Mouse (Mus musculus) left cerebral cortex, postnatal 14 days (tissue): ENCODE measurements around the gene Usp24. TPM values are rescaled to one million over a fixed set of nuclear protein-coding genes. Genes with fewer than 3 reads are reported as not detected.

Source experiments
- DNase-seq, 2 experiments: peaks; one replicate each; pipeline ENCODE4 v3.0.0; 2021 to 2022; ENCODE audit warnings: low spot score in 2 of 2, mixed read lengths in 1 of 2
- intact Hi-C: fragments of 180-260 bp; cut with DNase I; formaldehyde crosslinking; loops from one replicate; pipeline ENCODE4 v1.15.1; 2025
- total RNA-seq, 2 experiments: library from RNA; stranded (reverse); gene quantifications; 2 replicates each; pipeline ENCODE4 v1.2.3; 2021

Usp24 gene
- total RNA-seq, 2 experiments from 2014 or later: 39.6 to 40.5 TPM

DNA sequence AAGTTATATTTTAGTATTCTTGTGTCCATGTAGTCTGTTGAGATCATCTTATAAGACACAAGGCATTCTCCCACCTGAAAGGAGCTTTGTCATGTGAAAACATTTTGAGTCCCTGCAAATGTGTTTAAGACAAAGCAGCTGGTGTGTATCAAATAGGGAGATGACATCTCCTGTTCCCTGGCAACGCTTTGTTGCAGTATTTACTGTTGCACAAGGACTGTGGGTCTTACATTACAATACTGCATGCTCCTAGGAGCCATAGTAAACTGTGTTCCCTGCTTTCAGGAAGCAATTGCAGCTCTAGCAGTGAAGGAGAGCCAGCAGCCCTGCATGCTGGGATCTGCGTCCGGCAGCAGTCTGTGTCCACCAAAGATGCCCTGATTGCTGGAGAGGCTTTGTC lies 73.9 kb downstream of the Usp24 start:
- peak in 1 of 2 experiments; percentile 10 for DNase-seq
- intact Hi-C loops: no loop called here

DNA sequence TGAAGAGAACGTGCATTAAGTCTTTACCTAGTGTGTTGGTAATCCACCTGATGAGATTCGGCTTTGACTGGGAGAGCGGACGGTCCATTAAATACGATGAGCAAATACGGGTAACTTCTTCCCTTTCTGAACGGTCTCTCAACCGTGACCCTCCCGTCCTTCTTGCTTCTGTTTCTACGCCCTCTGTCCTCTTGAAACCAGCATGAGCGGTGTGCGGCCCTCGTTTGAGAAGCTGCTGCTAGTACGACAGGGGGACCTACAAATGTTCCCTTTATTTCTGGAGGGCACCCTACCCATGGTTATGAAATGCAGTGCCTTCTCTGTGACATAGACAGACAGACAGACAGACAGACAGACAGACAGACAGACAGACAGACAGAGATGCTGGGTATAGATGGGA lies 93.6 kb downstream of the Usp24 start:
- DNase-seq: no peak
- intact Hi-C loops: loop anchor here (5.0 kb wide), 1 partner anchor 47 kb away; no protein-coding TSS in a partner anchor

DNA sequence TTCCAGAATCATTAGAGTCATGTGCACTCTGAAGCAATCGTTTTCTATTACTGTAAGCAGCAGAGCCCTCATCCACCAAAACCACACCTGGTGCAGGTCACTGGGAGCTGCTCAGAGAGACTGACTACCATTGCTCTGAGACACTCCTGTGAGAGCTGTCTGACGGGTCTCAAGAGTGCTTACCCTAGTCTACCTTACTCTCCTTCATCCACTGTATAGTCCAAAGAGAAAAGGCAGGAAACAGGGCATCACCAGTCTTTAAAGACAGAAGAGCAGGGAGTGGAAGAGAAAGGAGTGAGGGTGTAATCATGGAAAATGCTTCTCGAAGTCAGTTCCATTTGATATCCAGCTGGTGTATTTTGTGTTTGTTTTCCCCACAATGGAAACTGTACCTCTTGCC lies 103.2 kb downstream of the Usp24 start:
- intact Hi-C loops: no loop called here
- no peak for DNase-seq

DNA sequence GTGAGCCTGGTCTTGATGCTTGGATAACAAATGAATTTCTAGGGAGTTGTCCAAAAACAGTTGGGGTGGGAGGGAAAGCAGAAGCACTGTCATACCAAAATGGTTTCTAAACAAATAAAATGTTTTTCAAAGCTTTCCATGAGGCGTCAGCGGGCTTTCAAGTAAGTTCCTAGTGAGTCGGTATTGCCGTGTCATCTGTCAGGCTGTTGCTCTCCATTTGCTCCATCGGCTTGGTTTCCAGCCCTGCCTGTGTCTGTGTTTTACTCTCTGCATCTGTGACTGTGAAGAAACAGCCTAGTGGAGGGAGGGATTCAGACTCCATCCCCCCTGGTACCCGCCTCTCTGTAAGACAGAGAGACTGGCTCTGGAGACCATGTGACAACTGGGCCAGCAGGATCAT lies 103.8 kb downstream of the Usp24 start:
- no peak for DNase-seq
- intact Hi-C loops: no loop called here

DNA sequence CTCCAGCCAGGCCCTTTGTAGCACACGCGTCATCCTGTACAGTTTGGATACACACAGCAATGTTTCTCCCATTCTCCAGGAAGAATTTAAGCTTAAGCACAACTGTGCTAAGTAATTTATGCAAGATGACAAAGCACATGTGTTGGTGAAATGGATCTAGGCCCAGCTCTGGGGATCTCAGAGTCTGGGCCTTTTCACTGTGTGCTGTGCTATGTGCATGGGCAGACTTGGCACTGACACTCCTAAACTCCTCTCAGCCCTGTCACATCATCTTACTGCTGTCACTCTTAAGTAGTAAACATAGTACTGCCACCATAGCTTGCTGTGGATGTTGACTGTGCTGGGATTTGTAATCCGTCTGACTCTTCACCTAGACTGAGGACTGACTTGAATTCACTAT lies 106.6 kb downstream of the Usp24 start:
- intact Hi-C loops: no loop called here
- DNase-seq: no peak

DNA sequence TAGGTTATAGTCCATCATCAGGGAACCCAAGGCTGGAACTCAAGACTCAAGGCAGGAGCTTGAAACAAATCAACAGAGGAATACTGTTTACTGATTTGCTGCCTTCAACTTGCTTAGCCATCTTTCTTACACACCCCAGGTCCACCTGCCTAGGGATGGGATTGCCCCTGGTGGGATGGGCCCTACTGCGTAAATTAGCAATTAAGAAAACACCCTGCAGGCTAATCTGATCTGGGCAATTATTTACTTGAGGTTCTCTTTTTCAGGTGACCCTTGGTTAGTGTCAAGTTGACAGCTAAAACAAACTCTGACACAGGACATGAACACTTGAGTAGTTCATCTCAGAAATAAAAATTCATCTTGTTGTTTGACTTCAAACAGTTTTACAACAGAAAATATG lies 108.5 kb downstream of the Usp24 start:
- DNase-seq: no peak
- intact Hi-C loops: no loop called here

DNA sequence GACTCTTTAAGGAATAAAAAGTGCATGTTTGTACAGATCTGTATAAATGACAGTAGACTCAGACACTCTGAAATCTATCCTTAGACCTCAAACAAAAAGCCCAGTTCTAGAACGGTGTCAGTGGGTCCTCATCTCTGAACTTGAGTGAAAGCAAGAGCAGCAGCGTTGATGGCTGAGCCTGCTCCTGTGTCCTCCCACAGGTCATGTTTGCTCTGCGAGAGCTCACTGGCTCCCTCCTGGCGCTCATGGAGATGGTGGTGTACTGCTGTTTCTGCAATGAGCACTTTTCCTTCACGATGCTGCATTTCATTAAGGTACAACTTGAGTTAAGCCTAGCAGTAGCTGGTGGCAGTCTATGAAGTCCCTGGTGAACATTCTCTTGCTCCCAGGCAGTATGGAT lies 110.3 kb downstream of the Usp24 start:
- intact Hi-C loops: no loop called here
- DNase-seq: no peak

DNA sequence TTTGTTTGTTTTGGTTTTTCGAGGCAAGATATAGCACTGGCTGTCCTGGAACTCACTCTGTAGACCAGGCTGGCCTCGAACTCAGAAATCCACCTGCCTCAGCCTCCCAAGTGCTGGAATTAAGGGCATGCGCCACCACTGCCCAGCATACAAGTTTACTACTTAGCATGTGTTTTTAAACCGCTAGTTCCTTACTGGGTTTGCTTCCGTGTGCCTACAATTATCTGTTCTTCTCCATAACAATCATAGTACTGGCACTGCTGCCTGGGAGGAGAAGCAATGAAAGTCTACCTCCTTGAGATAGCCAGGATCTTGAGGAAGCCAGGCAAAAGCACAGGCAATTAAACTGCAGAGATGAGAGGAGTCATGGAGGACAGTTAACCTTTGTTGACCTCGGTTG lies 112.6 kb downstream of the Usp24 start:
- no peak for DNase-seq

DNA sequence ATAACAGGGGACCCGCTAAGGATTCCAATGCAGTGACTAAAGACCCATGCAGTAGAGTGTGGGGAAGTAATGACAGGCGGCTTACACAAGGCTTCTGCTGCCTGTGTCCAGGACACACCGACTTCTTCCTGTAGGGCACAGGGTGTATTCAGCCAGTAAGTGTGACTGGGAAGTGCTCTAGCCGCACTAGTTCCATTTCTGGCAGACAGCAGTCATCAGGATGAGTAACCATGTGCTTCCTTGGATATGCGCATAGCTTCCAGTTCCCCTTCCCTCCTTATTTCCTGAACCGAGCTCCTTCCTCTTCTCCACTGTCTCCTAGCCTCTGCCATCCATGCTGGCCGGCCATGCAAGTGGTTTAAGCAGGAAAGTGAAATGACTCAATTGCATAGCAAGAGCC lies 113.1 kb downstream of the Usp24 start:
- intact Hi-C loops: no loop called here
- DNase-seq: no peak

More for the DNA sequence above, 112.6 kb downstream of the Usp24 start:
- intact Hi-C loops: no loop called here

DNA sequence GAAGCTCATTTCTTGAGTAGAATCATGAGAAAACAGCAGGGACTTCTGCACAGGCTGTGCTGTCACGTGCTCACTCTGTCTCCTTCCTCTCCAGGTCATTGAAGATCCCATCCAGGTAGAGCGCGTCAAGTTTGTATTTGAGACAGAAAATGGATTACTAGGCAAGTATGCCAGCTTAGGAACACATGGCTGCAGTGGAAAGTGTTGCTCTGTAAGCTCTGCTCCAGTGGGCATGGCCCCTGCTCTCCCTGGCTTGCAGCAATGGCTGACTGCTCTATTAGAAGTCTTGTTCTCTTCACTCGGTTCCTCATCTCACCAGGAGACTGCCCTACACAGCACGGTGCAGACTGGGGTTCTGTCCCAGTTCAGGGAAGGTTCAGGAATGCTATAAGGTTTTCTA lies 114.4 kb downstream of the Usp24 start:
- no peak for DNase-seq
- intact Hi-C loops: no loop called here

DNA sequence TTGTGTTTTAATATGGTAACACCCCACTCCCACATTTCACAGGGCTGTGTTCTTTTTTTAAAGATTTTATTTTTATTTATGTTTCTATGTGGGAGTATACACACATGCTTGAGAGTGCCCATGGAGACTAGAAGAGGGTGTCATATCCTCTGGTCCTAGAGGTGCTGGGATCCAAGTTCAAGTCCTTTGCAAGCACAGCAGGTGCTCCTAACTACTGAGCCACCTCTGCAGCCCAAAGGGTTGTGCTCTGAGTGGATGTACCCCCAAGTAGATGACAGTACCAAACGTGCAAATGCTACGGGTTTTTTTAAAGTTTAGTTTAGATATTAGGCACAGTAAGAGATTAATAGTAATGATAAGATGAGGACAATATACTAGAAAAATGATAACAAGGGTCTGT lies 119.4 kb downstream of the Usp24 start:
- intact Hi-C loops: no loop called here
- DNase-seq: no peak

DNA sequence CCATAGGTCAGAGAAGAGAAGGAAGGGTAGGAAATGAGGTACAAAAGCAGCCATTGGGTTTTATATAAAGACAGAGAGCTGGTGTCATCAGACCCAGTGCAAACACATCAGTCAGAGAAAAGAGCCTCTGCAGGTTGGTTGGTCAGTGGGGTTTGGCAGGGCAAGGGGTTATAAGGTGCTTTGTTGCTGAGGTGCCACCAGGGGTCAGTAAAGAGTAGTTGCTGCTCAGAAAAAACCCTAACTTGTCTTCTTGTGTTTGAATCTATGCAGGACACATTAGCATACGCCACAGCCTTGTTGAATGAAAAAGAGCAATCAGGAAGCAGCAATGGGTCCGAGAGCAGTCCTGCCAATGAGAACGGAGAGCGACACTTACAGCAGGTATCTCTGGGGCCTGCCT lies 120.5 kb downstream of the Usp24 start:
- DNase-seq: no peak
- intact Hi-C loops: no loop called here

DNA sequence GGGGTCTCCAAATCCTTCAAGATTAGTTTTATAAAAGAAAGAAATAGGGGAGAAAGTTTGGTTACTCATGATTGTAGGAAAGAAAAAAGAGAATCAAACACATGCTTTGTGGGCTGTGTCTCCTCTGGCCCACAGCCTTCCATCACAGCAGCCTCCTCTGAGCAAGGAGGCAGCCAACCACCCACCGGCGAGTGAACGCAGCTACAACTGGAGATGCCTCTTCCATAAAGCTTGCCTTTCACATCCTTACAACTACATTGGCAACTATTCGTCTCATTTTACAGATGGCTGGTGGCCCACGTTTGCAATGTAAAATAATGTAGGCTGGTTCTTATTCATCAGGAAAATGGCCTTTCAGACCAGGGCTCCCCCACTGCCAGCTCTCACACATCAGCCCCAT lies 121.2 kb downstream of the Usp24 start:
- no peak for DNase-seq
- intact Hi-C loops: no loop called here

DNA sequence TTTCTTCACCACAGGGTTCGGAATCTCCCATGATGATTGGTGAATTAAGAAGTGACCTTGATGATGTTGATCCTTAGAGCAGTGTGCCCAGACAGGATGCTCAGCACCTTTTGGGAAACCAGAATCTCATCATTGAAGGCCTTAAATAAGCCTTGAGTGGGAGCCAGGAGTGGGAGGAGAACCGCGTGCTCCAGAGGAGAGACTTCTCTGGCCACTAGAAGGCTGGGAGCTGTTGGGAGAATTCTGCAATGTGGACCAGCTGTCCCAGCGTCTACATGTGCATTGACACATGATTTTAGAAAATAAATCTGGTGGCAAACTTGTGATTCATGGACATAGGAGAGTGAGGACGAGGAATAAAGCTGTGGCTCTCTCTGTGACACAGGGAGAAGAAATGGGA lies 122.8 kb downstream of the Usp24 start:
- DNase-seq: peak in 1 of 2 experiments; percentile 59
- intact Hi-C loops: no loop called here

DNA sequence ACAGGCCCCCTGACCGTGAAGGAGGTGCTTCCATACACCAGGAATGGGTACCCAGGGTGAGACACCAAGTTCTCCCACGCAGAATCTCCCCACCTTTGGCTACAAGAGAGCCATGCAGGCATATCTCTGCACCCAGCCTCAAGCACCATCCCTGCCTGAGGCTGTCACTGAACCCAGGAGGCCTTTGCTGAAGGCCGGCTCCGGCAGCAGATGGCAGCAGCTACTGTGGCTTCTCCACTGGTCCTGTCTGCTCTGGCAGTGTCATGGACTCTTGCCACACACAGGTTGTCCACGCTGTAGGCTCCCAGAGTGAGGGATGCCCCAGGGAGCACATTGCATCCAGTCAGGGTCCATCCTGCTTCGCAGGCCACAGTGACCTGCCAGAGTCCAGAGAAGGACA lies 127.2 kb downstream of the Usp24 start:
- no peak for DNase-seq

DNA sequence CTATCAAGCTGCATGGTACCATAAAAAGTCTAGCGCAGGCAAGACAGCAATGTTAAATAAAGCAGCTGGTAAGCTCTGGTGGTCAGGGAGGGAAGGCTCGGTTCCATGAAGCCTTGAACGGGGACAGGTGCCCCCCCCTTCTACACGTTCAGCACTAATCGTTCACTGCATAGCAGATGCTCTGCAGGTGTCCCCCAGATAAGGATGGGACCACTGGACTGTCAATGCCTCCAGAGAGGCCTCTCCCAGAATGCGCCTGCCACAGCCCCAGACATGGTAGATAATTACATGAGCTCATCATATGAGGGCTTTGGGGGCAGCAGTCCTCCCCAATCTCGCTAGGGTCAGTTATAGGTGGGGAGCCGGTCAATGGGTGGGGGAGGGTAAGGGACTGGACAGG lies 133.3 kb downstream of the Usp24 start:
- intact Hi-C loops: no loop called here
- DNase-seq: no peak

More for the DNA sequence above, 127.2 kb downstream of the Usp24 start:
- intact Hi-C loops: no loop called here

DNA sequence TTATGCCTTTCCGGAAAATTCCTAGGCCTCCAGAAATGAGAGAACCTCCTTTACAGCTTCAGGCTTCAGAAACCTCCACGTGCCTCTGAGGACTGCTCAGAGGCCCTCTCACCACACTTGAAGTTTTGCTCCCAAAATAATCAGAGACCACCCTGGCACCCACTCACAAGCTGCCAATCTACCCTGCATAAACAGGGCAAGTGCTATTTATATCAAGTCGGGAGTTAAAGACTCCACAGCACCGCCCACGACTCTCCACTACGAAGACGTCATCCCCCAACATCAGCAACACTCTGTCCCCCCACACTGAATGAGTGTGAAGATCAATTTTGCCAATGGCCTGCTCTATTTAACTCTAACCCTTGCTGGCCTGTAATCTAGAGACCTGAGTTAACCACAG lies 136.4 kb downstream of the Usp24 start:
- intact Hi-C loops: no loop called here
- DNase-seq: peak; percentile 64 to 72

DNA sequence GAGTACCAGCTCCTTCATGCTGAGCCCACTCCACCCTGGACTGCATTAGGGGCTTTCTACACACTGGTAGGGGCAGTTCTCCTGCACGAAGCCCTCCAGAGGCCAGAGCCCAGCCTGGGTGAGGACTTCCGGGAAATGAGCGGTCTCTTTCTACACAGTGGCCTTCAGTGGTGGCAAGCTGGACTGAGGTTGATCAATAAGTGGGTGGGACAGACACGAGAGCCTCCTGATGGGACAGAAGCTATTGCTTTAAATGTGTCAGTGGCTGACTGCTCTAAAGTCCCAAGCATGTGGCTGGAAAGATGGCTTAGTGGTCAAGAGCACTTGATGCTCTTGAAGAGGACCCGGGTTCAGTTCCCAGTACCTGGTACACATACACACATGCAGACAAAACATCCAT lies 137.1 kb downstream of the Usp24 start:
- DNase-seq: no peak
- intact Hi-C loops: no loop called here

DNA sequence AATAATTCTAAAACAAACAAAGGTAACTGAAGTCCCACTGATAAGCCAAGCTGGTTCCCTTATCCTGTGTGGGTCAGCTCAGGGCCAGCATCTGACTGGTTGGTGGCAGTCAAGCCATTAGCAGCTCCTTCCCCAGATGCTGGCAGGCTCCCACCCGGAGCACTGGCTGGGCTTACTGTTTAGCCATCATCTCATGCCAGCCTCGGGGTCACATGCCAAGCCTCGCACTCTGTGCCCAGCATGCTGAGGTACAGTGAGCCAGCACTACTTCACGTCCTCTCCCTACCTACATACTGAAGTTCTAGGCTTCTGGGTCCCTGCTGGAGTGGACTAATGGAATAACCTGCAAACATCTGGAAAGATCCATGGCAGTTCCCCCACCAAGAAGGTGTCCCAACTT lies 137.5 kb downstream of the Usp24 start:
- intact Hi-C loops: no loop called here
- DNase-seq: no peak

DNA sequence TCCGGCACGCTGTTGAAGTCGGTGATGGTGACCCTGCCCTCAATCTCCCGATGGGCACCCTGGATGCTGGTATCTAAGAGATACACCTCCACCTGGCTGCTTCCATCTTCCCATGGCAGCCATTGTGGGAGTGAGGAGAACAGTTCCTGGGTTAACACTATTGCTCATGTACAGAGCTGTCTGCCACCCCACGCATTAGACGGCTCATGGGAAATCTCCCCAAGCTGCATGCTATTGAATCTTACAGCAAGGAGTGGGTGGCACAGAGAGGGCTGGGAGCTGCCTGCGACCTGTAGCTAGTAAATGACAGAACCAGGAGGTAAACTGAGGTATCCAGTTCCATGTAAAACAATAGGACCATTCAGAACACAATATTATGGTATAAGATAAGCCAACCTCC lies 138.5 kb downstream of the Usp24 start:
- intact Hi-C loops: no loop called here
- no peak for DNase-seq

DNA sequence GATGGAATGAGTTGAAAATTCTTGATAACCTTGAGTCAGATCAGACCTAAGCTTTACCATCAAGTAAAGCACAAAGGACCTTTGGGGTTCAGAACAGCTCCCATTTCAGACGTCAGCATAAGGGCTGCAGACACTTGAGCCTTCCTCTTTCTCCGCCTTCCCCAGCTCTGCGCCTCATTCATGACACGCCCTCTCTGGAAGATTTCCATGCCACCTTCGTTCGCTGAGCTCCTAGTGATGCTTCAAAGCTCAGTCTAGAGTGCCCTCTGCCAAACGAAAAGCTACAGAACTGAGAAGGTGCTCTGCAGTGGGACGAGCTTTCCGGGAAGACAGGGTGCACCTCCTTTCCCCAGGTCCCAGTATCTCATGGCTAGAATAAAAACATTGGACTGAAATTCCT lies 146.0 kb downstream of the Usp24 start:
- DNase-seq: no peak
- intact Hi-C loops: no loop called here

DNA sequence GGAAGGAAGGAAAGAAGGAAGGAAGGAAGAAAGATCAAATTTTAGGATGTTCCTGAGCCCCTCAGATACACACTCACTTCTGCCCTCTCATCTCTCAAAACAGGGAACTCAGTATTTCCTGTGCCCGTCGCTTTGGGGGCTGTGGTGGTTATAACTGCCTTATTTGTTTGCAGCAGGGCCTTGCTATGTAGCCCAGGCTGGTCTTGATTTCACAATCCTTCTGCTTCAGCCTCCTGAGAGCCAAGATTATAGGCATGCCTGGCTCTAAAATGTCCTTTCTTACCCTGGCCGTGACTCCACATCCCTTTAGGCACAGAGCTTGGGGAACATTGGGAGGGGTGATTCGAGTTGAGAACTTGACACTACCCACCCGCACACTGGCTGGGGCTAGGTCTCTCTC lies 146.5 kb downstream of the Usp24 start:
- intact Hi-C loops: no loop called here
- DNase-seq: no peak
